Mouse (Mus musculus): ENCODE results near the gene Rpl41. TPM values are rescaled to one million over a fixed set of nuclear protein-coding genes. Genes with fewer than 3 reads are reported as not detected.

The Rpl41 gene
- polyA plus RNA-seq, 1 experiment, result 2,108 TPM

GRCm38 (mm10) chr10:128504012-128504411 lies 45.1 kb downstream of the Rpl41 start:
- H3K27ac ChIP-seq (ENCODE audit: control insufficient read depth, insufficient read depth, low read length), result peak overlapping the region; percentile 46; the same call in 1 of the 2 replicates
- 39% methylated on average over 3 of the region's 3 CpGs for WGBS
- TF ChIP-seq POLR2A (IDR thresholded peaks at IDR 0.05; ENCODE audit: control insufficient read depth, extremely low read depth, insufficient read depth, low read length, poor library complexity) (no peak), CTCF (IDR thresholded peaks at IDR 0.05; ENCODE audit: borderline replicate concordance, control insufficient read depth, extremely low read depth, insufficient read depth, low read length, poor library complexity) (no peak)

GRCm38 (mm10) chr10:128503532-128503931 lies 45.6 kb downstream of the Rpl41 start:
- no peak overlapping the region for H3K27ac ChIP-seq (ENCODE audit: control insufficient read depth, insufficient read depth, low read length)
- TF ChIP-seq POLR2A (IDR thresholded peaks at IDR 0.05; ENCODE audit: control insufficient read depth, extremely low read depth, insufficient read depth, low read length, poor library complexity) (no peak), CTCF (IDR thresholded peaks at IDR 0.05; ENCODE audit: borderline replicate concordance, control insufficient read depth, extremely low read depth, insufficient read depth, low read length, poor library complexity) (no peak)
- peaks cover 14% of the 10 kb centered on the region for H3K4me1 ChIP-seq (replicated peaks; ENCODE audit: control insufficient read depth, insufficient read depth, low read length)
- H3K27me3 ChIP-seq (ENCODE audit: control insufficient read depth, insufficient read depth, low read length), result no peaks in the 10 kb centered on the region
- DNase-seq, result no peak
- 79% methylated on average over 8 of the region's 8 CpGs for WGBS
- H3K4me3 ChIP-seq (ENCODE audit: control insufficient read depth, insufficient read depth, low read length), result no peak overlapping the region
- no peaks in the 10 kb centered on the region for H3K36me3 ChIP-seq (ENCODE audit: control insufficient read depth, insufficient read depth, low read length)

More at GRCm38 (mm10) chr10:128504012-128504411, 45.1 kb downstream of the Rpl41 start:
- Histone ChIP-seq H3K4me3 (ENCODE audit: control insufficient read depth, insufficient read depth, low read length) (no peak overlapping the region), H3K36me3 (ENCODE audit: control insufficient read depth, insufficient read depth, low read length) (no peaks in the 10 kb centered on the region), H3K27me3 (ENCODE audit: control insufficient read depth, insufficient read depth, low read length) (no peaks in the 10 kb centered on the region), H3K4me1 (replicated peaks; ENCODE audit: control insufficient read depth, insufficient read depth, low read length) (peaks cover 14% of the 10 kb centered on the region)
- no peak for DNase-seq

- H3K36me3 ChIP-seq (ENCODE audit: control insufficient read depth, insufficient read depth, low read length), result no peaks in the 10 kb centered on the region
- peaks cover 18% of the 10 kb centered on the region for H3K4me1 ChIP-seq (replicated peaks; ENCODE audit: control insufficient read depth, insufficient read depth, low read length)
- H3K27me3 ChIP-seq (ENCODE audit: control insufficient read depth, insufficient read depth, low read length), result no peaks in the 10 kb centered on the region
- WGBS, result 93% methylated on average over 5 of the region's 5 CpGs
- H3K27ac ChIP-seq (ENCODE audit: control insufficient read depth, insufficient read depth, low read length), result no peak overlapping the region
- no peak for DNase-seq
- TF ChIP-seq CTCF (IDR thresholded peaks at IDR 0.05; ENCODE audit: borderline replicate concordance, control insufficient read depth, extremely low read depth, insufficient read depth, low read length, poor library complexity), result no peak
- no peak for TF ChIP-seq POLR2A (IDR thresholded peaks at IDR 0.05; ENCODE audit: control insufficient read depth, extremely low read depth, insufficient read depth, low read length, poor library complexity)
- H3K4me3 ChIP-seq (ENCODE audit: control insufficient read depth, insufficient read depth, low read length), result no peak overlapping the region
Measured at GRCm38 (mm10) chr10:128502341-128502740, 46.8 kb downstream of the Rpl41 start.

DNA sequence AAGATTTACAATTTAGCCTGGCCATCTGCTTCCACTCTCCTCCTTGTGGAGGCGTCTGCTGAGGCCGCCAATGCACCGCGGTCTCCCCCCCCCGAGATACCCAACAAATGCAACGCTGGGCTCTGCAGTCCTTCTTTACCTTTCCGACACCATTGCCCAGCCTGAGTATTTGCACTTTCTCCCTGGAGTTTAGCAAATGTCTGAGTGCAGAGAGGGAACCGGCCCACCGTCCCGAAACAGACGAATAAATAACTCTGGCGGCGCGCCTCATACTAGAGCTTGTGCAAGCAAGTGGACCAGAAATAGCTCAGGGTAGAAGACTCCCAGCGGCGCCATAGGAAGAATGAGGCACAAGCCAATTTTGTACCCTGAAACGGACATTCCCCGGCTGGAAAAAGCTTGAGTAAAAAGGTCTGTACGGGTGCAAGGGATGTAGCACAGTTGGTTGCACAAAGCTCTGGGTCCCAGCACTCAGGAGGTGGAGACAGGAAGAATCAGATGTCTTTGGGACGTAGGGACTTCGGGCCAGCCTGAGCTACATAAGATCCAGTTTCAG lies 49.9 kb downstream of the Rpl41 start:
- Histone ChIP-seq H3K4me3 (ENCODE audit: control insufficient read depth, insufficient read depth, low read length) (peak overlapping the region; percentile 57), H3K27me3 (ENCODE audit: control insufficient read depth, insufficient read depth, low read length) (no peaks in the 10 kb centered on the region), H3K4me1 (replicated peaks; ENCODE audit: control insufficient read depth, insufficient read depth, low read length) (peaks cover 23% of the 10 kb centered on the region), H3K27ac (ENCODE audit: control insufficient read depth, insufficient read depth, low read length) (peak overlapping the region; percentile 93), H3K36me3 (ENCODE audit: control insufficient read depth, insufficient read depth, low read length) (no peaks in the 10 kb centered on the region)
- TF ChIP-seq POLR2A (IDR thresholded peaks at IDR 0.05; ENCODE audit: control insufficient read depth, extremely low read depth, insufficient read depth, low read length, poor library complexity), result no peak
- TF ChIP-seq CTCF (IDR thresholded peaks at IDR 0.05; ENCODE audit: borderline replicate concordance, control insufficient read depth, extremely low read depth, insufficient read depth, low read length, poor library complexity), result no peak
- under 1% methylated on average over 21 of the region's 21 CpGs for WGBS
- peak; percentile 41 for DNase-seq

GRCm38 (mm10) chr10:128498590-128498989 lies 50.5 kb downstream of the Rpl41 start, which contains the start of gene Myl6b:
TSS of gene Myl6b (minus strand) at chr10:128498685.
- Histone ChIP-seq H3K4me1 (replicated peaks; ENCODE audit: control insufficient read depth, insufficient read depth, low read length) (peaks cover 19% of the 10 kb centered on the region), H3K27me3 (ENCODE audit: control insufficient read depth, insufficient read depth, low read length) (no peaks in the 10 kb centered on the region), H3K4me3 (ENCODE audit: control insufficient read depth, insufficient read depth, low read length) (peak within 1 kb of the TSS; percentile 57), H3K36me3 (ENCODE audit: control insufficient read depth, insufficient read depth, low read length) (no peaks in the 10 kb centered on the region), H3K27ac (ENCODE audit: control insufficient read depth, insufficient read depth, low read length) (peak within 1 kb of the TSS; percentile 93)
- DNase-seq, result peak; percentile 95
- under 1% methylated on average over 27 of the region's 27 CpGs for WGBS
- TF ChIP-seq POLR2A (IDR thresholded peaks at IDR 0.05; ENCODE audit: control insufficient read depth, extremely low read depth, insufficient read depth, low read length, poor library complexity), result peak; percentile 46; the same call in 1 of the 2 replicates
- 0 out of 2 replicates have a peak, but pooled peaks have one; percentile 43 for TF ChIP-seq CTCF (IDR thresholded peaks at IDR 0.05; ENCODE audit: borderline replicate concordance, control insufficient read depth, extremely low read depth, insufficient read depth, low read length, poor library complexity)

Other genes with a start within 250 kb of the Rpl41 start
- 67.5 and 68.4 TPM in 2 replicates for gene Pan2, start 246.0 kb downstream of the Rpl41 start, polyA plus RNA-seq (2012; rRNA removed)
- gene Cnpy2, start 226.8 kb downstream of the Rpl41 start, polyA plus RNA-seq (2012; rRNA removed), result 34.3 and 41.7 TPM in 2 replicates
- 215 and 225 TPM in 2 replicates for gene Cs, start 211.6 kb downstream of the Rpl41 start, polyA plus RNA-seq (2012; rRNA removed)
- gene Coq10a, start 180.3 kb downstream of the Rpl41 start, polyA plus RNA-seq (2012; rRNA removed), result 62.9 and 71.7 TPM in 2 replicates
- gene Ankrd52, start 172.2 kb downstream of the Rpl41 start, polyA plus RNA-seq (2012; rRNA removed), result 71.0 and 87.0 TPM in 2 replicates
- 0.53 and 0.65 TPM in 2 replicates for gene Slc39a5, start 148.1 kb downstream of the Rpl41 start, polyA plus RNA-seq (2012; rRNA removed)
- gene Nabp2, start 137.8 kb downstream of the Rpl41 start, polyA plus RNA-seq (2012; rRNA removed), result 18.0 and 20.8 TPM in 2 replicates
- 37.8 and 40.4 TPM in 2 replicates for gene Rnf41, start 137.6 kb downstream of the Rpl41 start, polyA plus RNA-seq (2012; rRNA removed)
- 176 and 211 TPM in 2 replicates for gene Smarcc2, start 90.1 kb downstream of the Rpl41 start, polyA plus RNA-seq (2012; rRNA removed)
- gene Myl6, start 55.2 kb downstream of the Rpl41 start, polyA plus RNA-seq (2012; rRNA removed), result 445 and 566 TPM in 2 replicates
- gene Myl6b, start 50.6 kb downstream of the Rpl41 start, polyA plus RNA-seq (2012; rRNA removed), result 2.7 and 3.9 TPM in 2 replicates
- gene Esyt1, start 23.4 kb downstream of the Rpl41 start, polyA plus RNA-seq (2012; rRNA removed), result 146 and 155 TPM in 2 replicates
- 25.6 and 27.1 TPM in 2 replicates for gene Zc3h10, start 1.5 kb downstream of the Rpl41 start, polyA plus RNA-seq (2012; rRNA removed)
- 46.8 and 52.9 TPM in 2 replicates for gene Pa2g4, start 16.7 kb upstream of the Rpl41 start, polyA plus RNA-seq (2012; rRNA removed)
- gene Erbb3, start 40.3 kb upstream of the Rpl41 start, polyA plus RNA-seq (2012; rRNA removed), result 2.8 and 3.3 TPM in 2 replicates
- 988 and 1,135 TPM in 2 replicates for gene Rps26, start 77.4 kb upstream of the Rpl41 start, polyA plus RNA-seq (2012; rRNA removed)
- gene Ikzf4, start 96.7 kb upstream of the Rpl41 start, polyA plus RNA-seq (2012; rRNA removed), result 6.7 and 8.6 TPM in 2 replicates
- gene Suox, start 124.8 kb upstream of the Rpl41 start, polyA plus RNA-seq (2012; rRNA removed), result 19.1 and 21.3 TPM in 2 replicates
- 73.8 and 86.1 TPM in 2 replicates for gene Rab5b, start 147.0 kb upstream of the Rpl41 start, polyA plus RNA-seq (2012; rRNA removed)
- gene Pmel, start 154.9 kb upstream of the Rpl41 start, polyA plus RNA-seq (2012; rRNA removed), result 1.0 TPM in 2 replicates
- gene Cdk2, start 155.7 kb upstream of the Rpl41 start, polyA plus RNA-seq (2012; rRNA removed), result 87.6 and 100 TPM in 2 replicates
- gene Dgka, start 195.6 kb upstream of the Rpl41 start, polyA plus RNA-seq (2012; rRNA removed), result 326 and 374 TPM in 2 replicates
- gene Pym1, start 198.6 kb upstream of the Rpl41 start, polyA plus RNA-seq (2012; rRNA removed), result 70.0 and 74.9 TPM in 2 replicates
- 1.8 and 3.9 TPM in 2 replicates for gene Mmp19, start 241.6 kb upstream of the Rpl41 start, polyA plus RNA-seq (2012; rRNA removed)

All from thymus, adult 2 months (tissue).